Mouse (Mus musculus): ENCODE data around the gene Tnfrsf21.

GRCm38 (mm10) chr17:42978345-42978744, 38.0 kb upstream of the Tnfrsf21 start:
- TF ChIP-seq CTCF (IDR thresholded peaks at IDR 0.05; ENCODE audit: extremely low read depth, insufficient read depth, insufficient read length, insufficient replicate concordance) = no peak
- no peak for TF ChIP-seq POLR2A (IDR thresholded peaks at IDR 0.05; ENCODE audit: low read depth, low read length)
